Mouse (Mus musculus) left cerebral cortex, adult 11 months (tissue): ENCODE results near the gene Slc45a1.

Source experiments
- DNase-seq: peaks from one replicate; pipeline ENCODE4 v3.0.0; 2022; ENCODE audit warnings: low spot score

Gene Slc45a1

GRCm38 (mm10) chr4:150651390-150652277 is at the start of gene Slc45a1:
Gene Slc45a1, minus strand, starts transcription at chr4:150652174.
- DNase-seq: no peak

- DNase-seq: no peak
Measured at GRCm38 (mm10) chr4:150700849-150701248, 48.9 kb upstream of the Slc45a1 start.

- DNase-seq: no peak
Measured at GRCm38 (mm10) chr4:150694434-150695108, 42.6 kb upstream of the Slc45a1 start.

- DNase-seq: no peak
Measured at GRCm38 (mm10) chr4:150692861-150693403, 41.0 kb upstream of the Slc45a1 start.

- no peak for DNase-seq
Measured at GRCm38 (mm10) chr4:150690759-150691158, 38.8 kb upstream of the Slc45a1 start.

GRCm38 (mm10) chr4:150689553-150689952 is 37.6 kb upstream of the Slc45a1 start:
- DNase-seq: no peak

- DNase-seq: no peak
Measured at GRCm38 (mm10) chr4:150687126-150687753, 35.3 kb upstream of the Slc45a1 start.

GRCm38 (mm10) chr4:150686538-150686937 is 34.6 kb upstream of the Slc45a1 start:
- DNase-seq: no peak

- no peak for DNase-seq
Measured at GRCm38 (mm10) chr4:150685778-150686493, 34.0 kb upstream of the Slc45a1 start.

- no peak for DNase-seq
Measured at GRCm38 (mm10) chr4:150685043-150685777, 33.2 kb upstream of the Slc45a1 start.

- no peak for DNase-seq
Measured at GRCm38 (mm10) chr4:150680373-150680772, 28.4 kb upstream of the Slc45a1 start.

GRCm38 (mm10) chr4:150678789-150679188 is 26.8 kb upstream of the Slc45a1 start:
- DNase-seq: no peak

- no peak for DNase-seq
Measured at GRCm38 (mm10) chr4:150677846-150678224, 25.9 kb upstream of the Slc45a1 start.

GRCm38 (mm10) chr4:150677126-150677845 is 25.3 kb upstream of the Slc45a1 start:
- no peak for DNase-seq

- DNase-seq: no peak
Measured at GRCm38 (mm10) chr4:150676029-150676428, 24.1 kb upstream of the Slc45a1 start.

- no peak for DNase-seq
Measured at GRCm38 (mm10) chr4:150675274-150675673, 23.3 kb upstream of the Slc45a1 start.

GRCm38 (mm10) chr4:150665806-150666205 is 13.8 kb upstream of the Slc45a1 start:
- no peak for DNase-seq

- DNase-seq: no peak
Measured at GRCm38 (mm10) chr4:150664726-150665125, 12.8 kb upstream of the Slc45a1 start.

- DNase-seq: no peak
Measured at GRCm38 (mm10) chr4:150663192-150663591, 11.2 kb upstream of the Slc45a1 start.

- DNase-seq: no peak
Measured at GRCm38 (mm10) chr4:150661886-150662285, 9.9 kb upstream of the Slc45a1 start.
